Mouse (Mus musculus) spleen, postnatal 36 days (tissue): ENCODE data around the gene Armc6.

Source experiments
- DNase-seq, 2 experiments: peaks; one replicate each; pipeline ENCODE4 v3.0.0; 2022; ENCODE audit warnings: low spot score in 2 of 2, mixed read lengths in 1 of 2

Armc6 gene

DNA sequence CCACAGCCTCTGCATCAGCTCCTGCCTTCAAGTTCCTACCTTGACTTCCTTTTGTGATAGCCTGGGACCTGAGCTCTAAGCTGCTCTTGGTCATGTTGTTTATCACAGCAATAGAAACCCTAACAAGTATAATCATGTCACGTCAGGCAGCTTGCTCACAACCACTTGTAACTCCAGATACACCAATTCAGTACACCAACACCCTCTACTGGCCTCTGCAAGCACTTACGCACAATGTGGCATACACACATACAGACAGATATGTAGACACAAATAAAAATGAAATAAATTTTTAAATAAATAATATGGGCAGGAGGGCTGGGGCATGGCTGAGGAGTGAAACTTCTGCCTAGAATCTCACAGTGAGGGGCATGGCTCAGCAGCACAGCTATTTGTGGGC is 38.5 kb downstream of the Armc6 start:
- no peak for DNase-seq

DNA sequence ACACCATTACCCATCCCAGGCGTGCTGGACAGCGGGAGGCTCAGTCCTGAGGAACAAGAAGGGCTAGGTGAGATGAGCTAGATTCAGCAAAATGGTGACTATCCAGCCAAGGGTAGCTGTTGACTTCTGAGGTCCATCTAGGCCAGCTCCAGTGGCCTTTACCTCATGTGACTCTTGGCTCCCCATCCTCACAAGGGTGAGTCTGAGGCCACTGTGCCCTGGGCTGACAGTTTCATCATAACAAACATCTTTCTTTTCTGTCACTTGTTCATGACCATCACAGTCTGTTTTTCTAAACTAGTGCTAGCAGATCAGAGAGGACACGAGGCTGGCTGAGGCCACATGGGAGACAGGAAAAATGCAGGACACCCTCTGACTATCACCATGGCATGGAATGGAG is 40.1 kb downstream of the Armc6 start:
- DNase-seq, result no peak

DNA sequence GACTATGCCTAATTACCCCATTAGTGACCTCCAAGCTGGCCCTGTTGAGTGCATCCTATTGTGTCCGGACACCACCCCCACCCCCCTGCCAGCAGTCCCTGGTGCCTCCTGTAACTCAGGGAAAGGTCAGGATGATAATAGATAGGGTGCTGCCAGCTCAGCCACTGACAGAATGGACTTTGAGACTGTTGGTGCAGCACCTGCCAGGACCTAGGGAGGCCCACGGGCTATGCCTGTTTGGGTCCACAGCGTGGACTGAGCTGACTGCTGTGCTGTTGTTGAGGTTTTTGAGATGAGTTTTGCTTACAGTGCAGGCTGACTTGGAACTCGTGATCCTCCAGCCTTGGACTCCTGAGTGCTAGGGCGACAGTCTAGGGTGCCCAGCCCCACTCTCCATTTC is 41.0 kb downstream of the Armc6 start:
- no peak for DNase-seq

DNA sequence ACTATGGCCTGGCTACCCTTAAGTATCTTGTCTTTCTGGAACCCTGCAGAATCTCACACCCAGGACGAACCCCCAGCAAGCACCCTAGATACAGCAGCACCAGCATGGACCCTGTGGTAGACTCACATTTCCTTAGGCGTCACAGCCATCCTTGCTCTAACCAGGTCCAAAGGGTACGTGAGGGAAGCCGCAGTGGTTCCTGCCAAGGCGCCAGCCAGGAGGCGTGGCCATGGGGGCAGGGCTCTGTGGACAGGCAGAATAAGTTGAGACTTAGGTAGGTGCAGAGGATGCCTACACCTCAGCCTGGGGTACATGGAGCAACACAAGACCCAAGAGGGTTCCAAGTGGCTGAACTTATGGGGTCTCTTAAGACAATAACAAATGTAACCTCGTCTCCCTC is 45.6 kb downstream of the Armc6 start:
- no peak for DNase-seq

DNA sequence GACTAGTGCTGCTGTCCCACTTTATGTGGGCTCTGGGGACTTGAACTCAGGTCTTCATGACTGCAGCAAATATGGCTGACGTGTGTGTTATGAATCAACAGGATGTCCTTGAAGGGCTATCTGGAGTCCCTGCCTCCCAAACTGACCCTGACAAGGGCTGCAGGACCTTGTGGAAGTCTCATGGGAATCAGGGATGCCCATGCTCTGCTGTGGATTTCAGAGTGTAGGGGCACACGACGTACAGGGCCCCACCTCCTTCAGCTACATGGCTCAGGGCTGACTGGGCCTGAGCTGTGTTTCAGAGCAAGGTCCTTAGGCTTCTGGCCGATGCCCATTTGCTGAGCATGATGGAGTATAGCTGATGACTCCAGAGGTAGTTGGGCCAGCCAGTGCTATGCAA is 51.1 kb downstream of the Armc6 start:
- no peak for DNase-seq

DNA sequence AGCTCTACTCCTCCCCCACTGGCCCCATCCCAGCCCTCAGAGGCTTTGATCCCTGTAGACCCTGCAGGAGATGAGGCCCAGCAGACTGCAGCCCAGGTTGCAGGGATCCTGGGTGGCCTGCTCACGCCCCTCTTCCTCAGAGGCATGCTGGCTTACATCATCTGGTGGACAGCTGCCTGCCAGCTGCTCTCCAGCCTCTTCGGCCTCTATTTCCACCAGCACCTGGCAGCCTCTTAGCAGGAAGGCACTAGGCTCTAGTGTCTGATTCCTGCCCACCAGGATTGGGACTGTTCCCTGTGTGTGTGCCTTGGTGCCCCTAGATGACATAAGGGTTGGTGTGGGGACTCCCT is 52.4 kb downstream of the Armc6 start:
- no peak for DNase-seq

DNA sequence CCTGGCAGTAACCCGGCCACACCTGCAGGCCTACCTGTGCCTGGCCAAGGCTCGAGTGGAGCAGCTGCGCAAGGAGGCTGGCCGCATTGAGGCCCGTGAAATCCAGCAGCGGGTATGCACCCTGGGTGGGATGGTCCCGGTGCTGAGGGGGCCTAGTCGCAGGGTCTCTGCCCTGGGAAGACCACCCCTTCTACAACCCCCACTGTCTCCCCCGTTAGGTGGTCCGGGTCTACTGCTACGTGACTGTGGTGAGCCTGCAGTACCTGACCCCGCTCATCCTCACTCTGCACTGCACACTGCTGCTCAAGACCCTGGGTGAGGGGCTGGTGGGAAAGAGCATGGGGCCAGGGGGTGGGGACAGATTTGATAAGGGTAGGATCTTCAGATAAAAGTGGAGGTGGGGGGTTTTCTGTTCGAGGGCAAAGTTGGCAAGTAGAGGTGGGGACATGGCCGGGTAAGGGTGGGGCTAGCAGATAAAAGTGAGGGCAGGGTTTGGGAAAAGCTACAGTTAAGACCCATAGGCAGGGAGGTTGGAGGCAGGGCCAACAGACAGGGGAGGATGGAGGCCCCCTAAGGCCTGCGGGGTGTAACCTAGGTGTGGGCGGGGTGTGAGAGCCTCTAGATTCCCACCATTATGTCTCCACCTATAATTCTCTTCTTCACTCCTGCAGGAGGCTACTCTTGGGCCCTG is 52.9 kb downstream of the Armc6 start:
- peak in 1 of 2 experiments; percentile 18 for DNase-seq

DNA sequence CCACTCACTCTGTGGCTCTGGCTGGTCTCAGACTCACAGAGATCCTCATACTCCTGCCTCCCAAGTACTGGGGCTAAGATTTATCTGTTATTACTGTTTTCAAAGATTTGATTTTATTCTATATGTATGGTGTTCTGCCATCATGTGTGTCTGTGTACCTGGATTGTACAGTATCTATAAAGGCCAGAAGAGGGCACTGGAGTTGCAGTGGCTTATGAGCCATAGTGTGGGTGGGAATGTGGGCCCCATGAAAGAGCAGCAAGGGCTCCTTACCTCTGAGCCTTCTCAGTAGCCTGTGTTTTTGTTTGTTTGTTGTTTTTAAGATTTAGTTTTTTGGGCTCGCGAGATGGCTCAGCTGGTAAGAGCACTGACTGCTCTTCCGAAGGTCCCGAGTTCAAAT is 55.2 kb downstream of the Armc6 start:
- DNase-seq, result no peak

DNA sequence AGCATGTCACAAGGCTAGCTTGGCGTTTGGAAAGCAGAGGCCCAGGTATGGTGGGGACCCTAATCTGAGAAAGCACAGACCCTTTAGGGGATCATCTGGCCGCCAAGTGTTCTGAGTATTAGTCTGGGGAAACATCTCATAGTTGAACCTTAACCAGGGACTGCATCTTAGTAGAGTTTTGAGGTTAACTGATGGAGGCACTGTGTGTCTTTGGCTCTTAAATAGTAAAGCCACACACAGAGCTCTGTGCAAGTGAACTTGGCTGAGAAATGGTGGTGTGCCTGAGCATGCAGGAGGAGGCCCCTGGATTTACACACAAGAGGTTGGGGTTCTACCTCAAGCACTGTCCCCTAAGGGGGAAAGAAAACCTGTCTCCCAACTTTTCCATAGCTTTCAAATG is 56.0 kb downstream of the Armc6 start:
- DNase-seq, result no peak

DNA sequence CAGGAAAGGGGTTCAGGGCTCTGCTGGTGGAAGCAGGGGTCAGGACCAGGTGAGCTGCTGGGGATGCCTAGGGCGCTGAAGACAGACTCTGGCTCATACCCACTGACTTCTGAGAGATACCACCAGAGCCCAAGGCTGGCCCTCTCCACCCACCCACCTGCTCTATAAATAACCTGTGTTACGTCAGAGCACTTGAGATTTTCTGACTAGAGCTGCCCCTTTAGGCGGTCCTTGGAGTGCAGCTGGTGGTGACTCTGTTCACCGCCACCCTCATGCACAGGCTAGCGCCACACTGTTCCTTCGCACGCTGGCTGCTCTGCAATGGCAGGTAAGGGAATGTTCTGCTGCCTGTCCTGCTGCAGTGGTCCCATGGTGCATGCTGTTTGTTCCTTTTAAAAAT is 60.2 kb downstream of the Armc6 start:
- no peak for DNase-seq

DNA sequence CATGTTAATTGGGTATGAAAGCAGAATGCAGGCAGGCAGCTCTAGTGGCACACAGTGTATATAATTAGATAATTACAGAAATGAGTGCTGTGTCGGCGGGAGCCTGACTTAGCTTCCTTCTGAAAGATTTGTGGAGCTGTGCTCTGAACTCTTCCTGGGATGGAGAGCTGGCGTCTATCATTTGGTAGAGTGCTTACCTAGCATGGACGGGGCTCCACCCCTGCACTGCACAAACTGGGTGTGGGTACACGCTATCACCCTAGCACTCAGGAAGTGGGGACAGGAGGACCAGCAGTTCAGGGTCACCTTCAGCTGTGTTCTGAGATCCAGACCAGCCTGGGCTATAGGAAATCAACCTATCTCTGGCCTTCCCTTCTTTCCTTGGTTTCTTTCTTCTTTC is 60.9 kb downstream of the Armc6 start:
- DNase-seq, result no peak

DNA sequence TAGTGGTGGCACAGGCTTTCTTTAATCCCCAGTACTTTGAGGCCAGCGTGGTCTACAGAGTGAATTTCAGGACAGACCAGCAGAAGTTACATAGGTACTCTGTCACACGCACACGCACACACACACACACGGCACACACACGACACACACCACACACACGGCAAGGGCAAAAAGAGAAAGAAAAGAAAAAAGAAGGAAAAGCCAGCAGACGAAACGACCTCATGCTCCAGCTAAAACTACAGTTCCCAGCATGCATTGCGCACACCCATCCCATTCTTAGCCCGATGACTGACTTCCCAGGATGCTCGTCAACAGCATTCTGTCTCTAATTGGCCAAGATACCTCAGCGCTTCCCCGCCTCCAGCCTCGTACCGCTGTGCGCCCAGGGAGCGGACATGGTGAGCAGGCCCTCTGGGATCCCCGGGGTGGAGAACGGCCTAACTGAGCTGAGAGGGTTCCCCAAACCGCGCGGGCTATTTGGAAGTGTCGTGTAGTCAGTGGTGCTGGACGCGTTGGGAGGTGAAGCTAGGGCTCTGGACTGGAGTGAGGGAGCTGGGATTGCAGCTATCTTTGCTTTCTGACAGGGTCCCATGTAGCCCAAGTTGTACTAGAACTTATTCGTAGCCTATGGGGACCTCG is 62.1 kb downstream of the Armc6 start, which contains the start of gene Tmem161a:
Gene Tmem161a (plus strand): TSS at position 314 of the 639 bp plus-strand sequence.
- DNase-seq, result peak; percentile 90 to 91

DNA sequence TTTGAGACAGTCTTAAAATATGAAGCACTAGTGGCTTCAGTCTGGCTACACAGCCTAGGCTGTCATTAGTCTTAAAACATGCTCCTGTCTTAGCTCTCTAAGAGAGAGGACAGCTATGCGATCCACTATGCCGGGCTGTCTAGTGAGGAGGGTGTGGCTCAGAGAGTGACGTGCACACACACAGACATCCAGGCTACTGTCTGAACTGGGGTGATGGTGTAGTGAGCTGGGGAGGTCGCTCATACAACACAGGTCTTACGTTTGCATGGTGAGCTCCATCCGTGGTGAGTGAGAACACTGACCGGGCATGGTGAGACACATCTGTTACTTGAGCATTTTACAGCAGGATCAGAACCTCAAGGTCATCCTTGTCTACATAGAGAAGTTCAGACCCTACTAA is 63.0 kb downstream of the Armc6 start:
- DNase-seq, result no peak

DNA sequence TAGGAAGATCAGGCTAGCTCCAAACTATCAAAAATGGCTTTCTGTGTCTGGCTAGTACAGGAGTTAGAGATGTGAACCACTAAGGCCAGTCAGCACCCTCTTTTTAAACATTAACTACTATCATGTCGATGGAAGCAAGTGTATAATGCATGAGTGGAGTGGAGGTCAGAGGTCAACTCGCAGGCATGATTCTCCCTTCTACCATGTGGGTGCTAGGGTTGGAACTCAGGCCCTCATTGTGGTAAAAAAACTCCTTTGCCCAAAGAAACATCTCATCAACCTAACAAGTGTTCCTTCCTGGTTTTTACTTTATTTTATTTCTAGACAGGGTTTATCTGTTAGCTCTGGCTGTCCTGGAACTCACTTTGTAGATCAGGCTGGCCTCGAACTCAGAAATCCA is 63.5 kb downstream of the Armc6 start:
- DNase-seq, result no peak
